Mouse (Mus musculus): ENCODE measurements around the gene Nms. TPM values are rescaled to one million over a fixed set of nuclear protein-coding genes. Genes with fewer than 3 reads are reported as not detected.
A peak's percentile ranks its signal among the peaks of the same experiment; 100 is the strongest.

Nms gene
- polyA plus RNA-seq, 1 experiment: not detected

DNA sequence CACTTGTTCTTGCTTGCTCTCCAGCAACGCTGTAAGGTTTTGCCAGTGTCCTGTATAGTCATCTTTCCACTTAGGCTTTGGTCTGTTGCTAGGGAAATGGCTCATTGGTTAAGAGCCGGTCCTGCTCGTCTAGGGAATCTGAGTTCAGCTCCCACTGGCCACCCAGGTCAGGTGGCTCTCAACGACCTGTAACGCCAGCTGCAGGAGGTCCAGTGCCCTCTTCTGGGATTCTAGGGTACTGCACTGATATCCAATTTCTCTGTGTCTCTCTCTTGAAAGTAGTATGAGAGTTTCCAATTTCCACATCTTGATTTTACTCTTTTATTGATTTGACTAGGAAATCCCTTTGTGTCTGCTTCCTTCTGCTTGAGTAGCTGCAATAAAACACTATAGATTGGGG, 4.3 kb upstream of the Nms start:
- Histone ChIP-seq H3K27ac (ENCODE audit: insufficient read depth, low read depth, low read length) (no peak overlapping the region), H3K4me3 (ENCODE audit: insufficient read depth, low read depth, low read length) (no peak overlapping the region), H3K4me1 (ENCODE audit: control insufficient read depth, insufficient read depth, low read length) (no peaks in the 10 kb centered on the region)
- WGBS: 27% methylated on average over 5 of the region's 5 CpGs
- no peak for TF ChIP-seq CTCF (IDR thresholded peaks at IDR 0.05; ENCODE audit: insufficient read depth, low read depth, low read length)
- no peak for TF ChIP-seq POLR2A (IDR thresholded peaks at IDR 0.05; ENCODE audit: insufficient read depth, low read depth, low read length)

DNA sequence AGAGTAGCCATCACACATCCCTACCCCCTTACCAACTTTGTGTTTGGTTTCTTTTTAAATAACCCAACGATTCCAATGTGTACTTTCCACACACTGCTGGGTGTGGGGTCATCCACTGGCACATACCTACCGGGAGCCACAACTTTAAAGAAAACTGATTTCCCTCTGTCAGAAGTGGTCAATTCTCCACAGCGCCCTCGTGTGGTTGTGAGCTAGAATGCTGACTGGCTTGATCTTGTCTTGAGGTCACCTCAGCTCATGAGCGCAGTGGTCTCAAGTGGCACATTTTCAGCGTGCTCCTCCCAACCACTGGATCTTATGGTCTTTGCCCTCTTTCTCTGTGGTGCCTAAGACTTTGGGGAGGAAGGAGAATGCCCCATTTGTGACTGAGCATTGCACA, 2.2 kb upstream of the Nms start:
- H3K27ac ChIP-seq (ENCODE audit: insufficient read depth, low read depth, low read length): no peak overlapping the region
- TF ChIP-seq CTCF (IDR thresholded peaks at IDR 0.05; ENCODE audit: insufficient read depth, low read depth, low read length) (peak; percentile 36), POLR2A (IDR thresholded peaks at IDR 0.05; ENCODE audit: insufficient read depth, low read depth, low read length) (no peak)
- 22% methylated on average over 6 of the region's 6 CpGs for WGBS
- no peaks in the 10 kb centered on the region for H3K4me1 ChIP-seq (ENCODE audit: control insufficient read depth, insufficient read depth, low read length)
- no peak overlapping the region for H3K4me3 ChIP-seq (ENCODE audit: insufficient read depth, low read depth, low read length)

DNA sequence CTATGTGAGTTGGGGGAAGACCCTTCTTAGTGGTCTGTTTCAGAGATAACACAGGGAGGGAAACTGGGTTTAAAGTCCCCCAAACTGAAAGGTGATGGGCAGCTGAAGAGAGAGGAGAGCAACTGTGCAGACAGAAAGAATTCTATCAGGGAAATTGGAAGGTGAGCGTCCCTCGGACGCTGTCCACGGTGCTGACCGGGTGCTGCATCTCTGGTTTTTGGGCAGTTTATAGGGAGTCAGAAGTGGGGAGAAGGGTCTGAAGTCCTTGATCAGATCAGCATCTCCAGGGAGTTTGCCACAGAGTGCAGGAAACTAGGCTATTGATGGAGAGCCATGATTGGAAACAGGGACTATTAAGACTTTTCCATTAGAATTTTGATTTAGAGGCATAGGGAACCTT, 659 bp downstream of the Nms start:
- no peaks in the 10 kb centered on the region for H3K4me1 ChIP-seq (ENCODE audit: control insufficient read depth, insufficient read depth, low read length)
- WGBS: 24% methylated on average over 5 of the region's 5 CpGs
- no peak overlapping the region for H3K4me3 ChIP-seq (ENCODE audit: insufficient read depth, low read depth, low read length)
- TF ChIP-seq CTCF (IDR thresholded peaks at IDR 0.05; ENCODE audit: insufficient read depth, low read depth, low read length) (no peak), POLR2A (IDR thresholded peaks at IDR 0.05; ENCODE audit: insufficient read depth, low read depth, low read length) (no peak)
- H3K27ac ChIP-seq (ENCODE audit: insufficient read depth, low read depth, low read length): no peak overlapping the region

DNA sequence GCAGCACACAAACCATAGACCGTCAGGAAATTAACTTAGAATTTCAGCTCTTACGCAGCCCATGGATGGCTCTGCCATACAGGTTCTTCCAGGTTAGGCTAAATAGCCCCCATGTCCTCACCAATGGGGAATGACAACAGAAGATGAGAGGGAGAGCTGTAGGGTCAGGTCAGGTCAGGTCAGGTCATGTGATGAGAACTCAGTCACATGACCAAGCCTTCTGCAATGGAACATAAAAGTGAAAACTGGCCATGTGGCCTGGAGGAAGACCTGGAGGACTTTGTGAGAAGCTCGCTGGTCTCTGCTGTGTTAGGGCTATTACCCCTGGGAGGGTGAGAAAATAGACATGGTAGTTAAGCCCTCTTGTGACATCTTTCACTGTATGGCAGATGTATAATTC, 17.5 kb downstream of the Nms start:
- Histone ChIP-seq H3K27ac (ENCODE audit: insufficient read depth, low read depth, low read length) (no peak overlapping the region), H3K4me3 (ENCODE audit: insufficient read depth, low read depth, low read length) (no peak overlapping the region), H3K4me1 (ENCODE audit: control insufficient read depth, insufficient read depth, low read length) (no peaks in the 10 kb centered on the region)
- TF ChIP-seq CTCF (IDR thresholded peaks at IDR 0.05; ENCODE audit: insufficient read depth, low read depth, low read length): no peak
- TF ChIP-seq POLR2A (IDR thresholded peaks at IDR 0.05; ENCODE audit: insufficient read depth, low read depth, low read length): no peak
- WGBS: 95% methylated on average over 3 of the region's 3 CpGs

DNA sequence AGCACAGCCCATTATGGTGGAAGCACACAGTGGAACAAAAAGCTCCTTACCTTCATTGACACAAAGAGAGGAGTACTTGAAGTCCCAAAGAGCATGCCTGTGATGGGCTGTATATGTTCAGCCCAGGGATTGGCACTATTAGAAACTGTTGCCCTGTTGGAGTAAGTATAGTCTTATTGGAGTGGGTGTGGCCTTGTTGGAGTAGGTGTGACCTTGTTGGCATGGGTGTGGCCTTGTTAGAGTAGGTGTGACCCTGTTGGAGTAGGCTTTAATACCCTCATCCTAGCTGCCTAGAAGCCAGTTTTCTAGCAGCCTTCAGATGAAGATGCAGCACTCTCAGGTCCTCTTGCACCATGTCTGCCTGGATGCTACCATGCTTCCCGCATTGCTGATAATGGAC, 30.2 kb downstream of the Nms start:
- 97% methylated on average over 1 of the region's 1 CpGs for WGBS
- Histone ChIP-seq H3K4me1 (ENCODE audit: control insufficient read depth, insufficient read depth, low read length) (no peaks in the 10 kb centered on the region; the same call in 1 of the 2 replicates), H3K27ac (ENCODE audit: insufficient read depth, low read depth, low read length) (no peak overlapping the region), H3K4me3 (ENCODE audit: insufficient read depth, low read depth, low read length) (no peak overlapping the region)
- TF ChIP-seq CTCF (IDR thresholded peaks at IDR 0.05; ENCODE audit: insufficient read depth, low read depth, low read length): no peak
- TF ChIP-seq POLR2A (IDR thresholded peaks at IDR 0.05; ENCODE audit: insufficient read depth, low read depth, low read length): no peak

DNA sequence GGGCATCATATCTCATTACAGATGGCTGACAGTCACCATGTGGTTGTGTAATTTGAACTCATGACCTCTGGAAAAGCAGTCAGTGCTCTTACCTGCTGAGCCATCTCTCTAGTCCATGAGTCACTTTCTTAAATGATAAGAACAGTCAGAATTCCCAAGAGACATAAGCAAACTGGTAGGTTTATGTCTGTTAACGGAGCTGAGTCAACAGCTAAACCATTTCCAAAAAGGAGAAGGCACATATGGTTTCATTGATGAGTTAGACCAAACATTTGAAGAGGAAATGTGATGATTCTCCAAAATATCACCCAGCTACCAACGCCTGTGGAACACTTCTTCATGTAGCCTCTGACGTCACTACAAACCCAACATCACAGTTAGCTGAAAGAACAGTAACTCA, 32.8 kb downstream of the Nms start:
- H3K27ac ChIP-seq (ENCODE audit: insufficient read depth, low read depth, low read length): no peak overlapping the region
- 92% methylated on average over 3 of the region's 3 CpGs for WGBS
- no peak overlapping the region for H3K4me3 ChIP-seq (ENCODE audit: insufficient read depth, low read depth, low read length)
- TF ChIP-seq POLR2A (IDR thresholded peaks at IDR 0.05; ENCODE audit: insufficient read depth, low read depth, low read length): no peak
- TF ChIP-seq CTCF (IDR thresholded peaks at IDR 0.05; ENCODE audit: insufficient read depth, low read depth, low read length): no peak
- no peaks in the 10 kb centered on the region; the same call in 1 of the 2 replicates for H3K4me1 ChIP-seq (ENCODE audit: control insufficient read depth, insufficient read depth, low read length)

DNA sequence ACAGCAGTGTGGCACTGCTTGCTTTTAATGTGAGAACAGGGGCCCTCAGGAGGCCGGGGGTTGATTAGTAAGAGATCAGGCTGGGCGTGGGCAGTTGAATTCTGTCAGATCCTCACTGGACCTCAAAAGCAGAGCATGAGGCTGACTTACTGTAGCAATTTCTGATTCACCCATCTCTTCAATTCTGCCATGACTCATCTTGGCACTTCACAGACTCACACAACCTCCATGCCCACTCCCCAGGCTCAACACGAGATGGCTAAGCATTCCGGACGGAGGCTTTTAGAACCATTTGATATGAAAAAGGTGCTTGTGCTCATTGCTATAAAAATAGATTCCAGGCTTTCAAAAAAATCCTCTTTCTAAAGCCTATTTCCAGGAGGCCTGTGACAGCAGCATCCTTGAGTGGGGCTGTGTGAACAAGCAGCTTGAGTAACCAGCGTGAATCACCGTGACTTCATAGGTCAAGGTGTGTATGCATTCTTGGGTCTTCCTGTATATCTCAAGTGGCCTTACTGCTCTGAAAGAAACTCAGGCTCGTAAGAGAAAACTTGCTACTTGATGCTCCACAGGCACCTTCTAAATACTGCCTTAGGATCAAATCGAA, 34.1 kb downstream of the Nms start:
- Histone ChIP-seq H3K4me3 (ENCODE audit: insufficient read depth, low read depth, low read length) (no peak overlapping the region), H3K27ac (ENCODE audit: insufficient read depth, low read depth, low read length) (peak overlapping the region; percentile 25), H3K4me1 (ENCODE audit: control insufficient read depth, insufficient read depth, low read length) (no peaks in the 10 kb centered on the region; the same call in 1 of the 2 replicates)
- no peak for TF ChIP-seq POLR2A (IDR thresholded peaks at IDR 0.05; ENCODE audit: insufficient read depth, low read depth, low read length)
- TF ChIP-seq CTCF (IDR thresholded peaks at IDR 0.05; ENCODE audit: insufficient read depth, low read depth, low read length): no peak
- 53% methylated on average over 9 of the region's 9 CpGs for WGBS

DNA sequence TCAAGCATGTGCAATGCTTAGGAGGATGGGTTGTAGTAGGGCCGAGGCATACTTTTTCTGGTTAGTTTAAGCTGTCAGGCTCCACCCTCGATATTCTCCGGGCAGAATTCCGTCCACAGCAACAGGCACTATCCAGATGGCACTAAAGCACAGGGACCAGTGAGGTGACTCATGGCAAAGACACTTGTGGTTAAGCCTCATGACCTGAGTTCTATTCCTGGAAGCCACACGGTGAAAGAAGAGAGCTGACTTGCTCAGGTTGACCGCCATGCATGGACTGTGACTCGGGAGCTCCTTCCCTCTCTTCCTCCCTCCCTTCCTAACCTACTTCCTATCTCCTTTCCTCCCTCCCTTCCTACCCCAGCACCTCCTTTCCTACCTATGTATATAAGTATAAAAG, 41.0 kb downstream of the Nms start:
- Histone ChIP-seq H3K27ac (ENCODE audit: insufficient read depth, low read depth, low read length) (no peak overlapping the region), H3K4me1 (ENCODE audit: control insufficient read depth, insufficient read depth, low read length) (no peaks in the 10 kb centered on the region), H3K4me3 (ENCODE audit: insufficient read depth, low read depth, low read length) (no peak overlapping the region)
- TF ChIP-seq POLR2A (IDR thresholded peaks at IDR 0.05; ENCODE audit: insufficient read depth, low read depth, low read length) (no peak), CTCF (IDR thresholded peaks at IDR 0.05; ENCODE audit: insufficient read depth, low read depth, low read length) (no peak)
- 83% methylated on average over 7 of the region's 7 CpGs for WGBS

DNA sequence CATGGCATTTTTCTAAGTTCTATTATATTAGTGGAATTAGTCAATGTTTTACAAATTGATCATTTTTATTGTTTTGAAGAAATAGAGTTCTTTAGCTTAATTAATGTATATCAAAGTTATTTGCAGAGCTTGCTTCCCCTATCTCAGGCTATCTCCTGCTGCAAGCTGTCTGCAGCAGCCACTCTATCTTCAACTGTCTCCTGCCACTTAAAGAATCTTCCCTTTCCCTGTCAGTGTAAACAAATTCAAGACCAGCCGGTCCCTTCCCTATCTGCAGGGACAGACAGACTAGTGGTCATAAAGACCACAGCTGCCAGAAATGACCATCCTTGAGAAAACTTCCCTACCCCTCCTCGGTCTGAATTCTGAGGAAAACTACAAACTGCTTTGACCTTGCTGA, 44.9 kb downstream of the Nms start:
- WGBS: 76% methylated on average over 2 of the region's 2 CpGs
- H3K27ac ChIP-seq (ENCODE audit: insufficient read depth, low read depth, low read length): no peak overlapping the region
- TF ChIP-seq POLR2A (IDR thresholded peaks at IDR 0.05; ENCODE audit: insufficient read depth, low read depth, low read length): no peak
- TF ChIP-seq CTCF (IDR thresholded peaks at IDR 0.05; ENCODE audit: insufficient read depth, low read depth, low read length): no peak
- peaks cover 3% of the 10 kb centered on the region for H3K4me1 ChIP-seq (ENCODE audit: control insufficient read depth, insufficient read depth, low read length)
- H3K4me3 ChIP-seq (ENCODE audit: insufficient read depth, low read depth, low read length): no peak overlapping the region

DNA sequence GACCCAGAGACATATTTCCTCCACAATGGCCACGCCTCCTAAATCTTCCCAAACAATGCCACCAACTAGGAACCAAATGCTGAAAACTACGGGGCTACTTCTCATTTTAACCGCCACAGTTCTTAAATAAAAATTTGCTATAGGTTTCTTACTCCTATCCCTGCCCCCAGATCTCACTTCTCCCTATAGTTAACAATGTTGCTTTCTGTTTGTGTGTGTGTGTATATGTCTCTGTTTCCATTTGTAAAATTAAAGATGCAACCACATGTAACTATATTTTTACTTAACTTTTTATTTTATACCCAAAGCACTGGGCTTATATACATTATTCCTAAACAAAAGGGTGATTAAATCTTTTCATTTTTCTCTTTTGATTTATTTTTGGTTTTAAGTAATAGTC, 46.4 kb downstream of the Nms start, which contains the start of gene Pdcl3:
TSS of gene Pdcl3 (plus strand) at position 301 of the 400 bp plus-strand sequence.
- 90% methylated on average over 3 of the region's 3 CpGs for WGBS
- Histone ChIP-seq H3K27ac (ENCODE audit: insufficient read depth, low read depth, low read length) (no peak within 1 kb of the TSS), H3K4me3 (ENCODE audit: insufficient read depth, low read depth, low read length) (no peak within 1 kb of the TSS), H3K4me1 (ENCODE audit: control insufficient read depth, insufficient read depth, low read length) (peaks cover 7% of the 10 kb centered on the region)
- TF ChIP-seq CTCF (IDR thresholded peaks at IDR 0.05; ENCODE audit: insufficient read depth, low read depth, low read length) (no peak), POLR2A (IDR thresholded peaks at IDR 0.05; ENCODE audit: insufficient read depth, low read depth, low read length) (no peak)

Measured in olfactory bulb, adult 2 months (tissue).